Mouse (Mus musculus): ENCODE measurements around the gene Pon1.

DNA sequence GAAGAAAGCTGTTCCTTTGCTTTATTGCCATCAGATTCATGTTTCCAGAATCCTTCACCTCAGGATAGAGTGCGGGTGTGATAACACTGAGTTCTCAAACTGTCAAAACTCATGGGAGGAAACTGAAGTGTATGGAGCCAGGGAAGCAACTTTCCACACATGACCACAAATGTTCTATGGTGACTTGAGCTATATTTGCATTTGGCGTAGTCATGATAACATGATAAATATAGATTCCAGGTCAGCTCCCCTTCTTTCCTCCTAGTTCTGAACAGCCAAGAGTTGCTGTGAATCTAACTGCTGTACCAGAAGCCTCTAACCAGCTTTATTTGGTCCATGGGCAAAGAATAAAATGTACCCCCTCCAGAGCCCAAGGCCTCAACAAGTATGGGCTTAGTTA, 41.6 kb downstream of the Pon1 start:
- no peak for TF ChIP-seq ZC3H11A (IDR thresholded peaks at IDR 0.05; ENCODE audit: borderline replicate concordance, low read depth, low read length)
- TF ChIP-seq MAFK (IDR thresholded peaks at IDR 0.05; ENCODE audit: insufficient read depth, low read depth, low read length) = no peak
- TF ChIP-seq ZNF384 (IDR thresholded peaks at IDR 0.05; ENCODE audit: low read depth, low read length) = no peak
- no peak for TF ChIP-seq CHD2 (IDR thresholded peaks at IDR 0.05; ENCODE audit: low read depth, low read length)
